ENCODE assay signal across 9 mouse cellular contexts in genomic region chr12:15816254-15816605, GRCm38 (mm10). TPM values are rescaled to one million over a fixed set of nuclear protein-coding genes. Genes with fewer than 3 reads are reported as not detected.
DNase-seq lines count a peak whose midpoint lies in the region; ATAC-seq and TF ChIP-seq lines count a peak whose summit lies in the region.
"Had no signal": no experiment of that assay in that cellular context is flagged by ENCODE, and none has a peak within 500 bp of the region (broad histone marks: within the 10 kb centered on the region; RNA-seq: fewer than 3 reads in every experiment).

No protein-coding gene starts in this region.

- DNase-seq in heart, adult 2 months = peak; percentile 75 to 79
- DNase-seq in heart, adult 8-10 months (ENCODE audit: low spot score) = no peak
- peak; percentile 52 to 58 for DNase-seq in adrenal gland, adult 18-20 months (ENCODE audit: low spot score in 2 of 2)
- no peak for DNase-seq in hindbrain, postnatal 0 days (ENCODE audit: low spot score)
- DNase-seq in lung, postnatal 14 days = peak; percentile 51
- peak; percentile 66 for DNase-seq in right cerebral cortex, postnatal 25 days
- DNase-seq in T-cell, adult 2 months (ENCODE audit: low spot score) = no peak

- H3K4me3 ChIP-seq in heart, adult 2 months = peak overlapping the region; percentile 84
- H3K4me3 ChIP-seq in forebrain, embryonic 15.5 days = peak overlapping the region; percentile 94
- peak overlapping the region; percentile 99 for H3K4me3 ChIP-seq in hindbrain, postnatal 0 days (ENCODE audit: low read length)

- peaks cover 3% of the 10 kb centered on the region; the same call in 1 of the 2 replicates for H3K79me2 ChIP-seq in heart, adult 2 months (replicated peaks; ENCODE audit: control insufficient read depth, insufficient read depth, low read length)

- H3K36me3 ChIP-seq in heart, adult 2 months (ENCODE audit: control insufficient read depth, insufficient read depth, low read length) = peaks cover 3% of the 10 kb centered on the region
- no peaks in the 10 kb centered on the region for H3K36me3 ChIP-seq in forebrain, embryonic 15.5 days
- H3K36me3 ChIP-seq in hindbrain, postnatal 0 days (ENCODE audit: insufficient read depth, low read length) = no peaks in the 10 kb centered on the region

- under 1% methylated on average over 23 of the region's 23 CpGs for WGBS in heart, adult 2 months
- 0% methylated on average over 23 of the region's 23 CpGs for WGBS in forebrain, embryonic 15.5 days
- WGBS in hindbrain, postnatal 0 days = under 1% methylated on average over 23 of the region's 23 CpGs

- peak; percentile 46; the same call in 1 of the 2 replicates for TF ChIP-seq POLR2A in heart, adult 2 months (IDR thresholded peaks at IDR 0.05; ENCODE audit: insufficient read depth, low read depth, low read length)

- peak overlapping the region; percentile 67 for H3K4me2 ChIP-seq in forebrain, embryonic 15.5 days (replicated peaks)
- peak overlapping the region; percentile 72 for H3K4me2 ChIP-seq in hindbrain, postnatal 0 days (ENCODE audit: low read depth, low read length)

- intact Hi-C loops in heart, adult 2 months (cut with DNase I) = loop anchor here (2.0 kb wide), 5 partner anchors 185 to 693 kb away; no protein-coding TSS in a partner anchor

- no peak for TF ChIP-seq CTCF in heart, adult 2 months (IDR thresholded peaks at IDR 0.05)
- no peak for TF ChIP-seq CTCF in hindbrain, postnatal 0 days (IDR thresholded peaks at IDR 0.05; ENCODE audit: low read depth)

- no peak for TF ChIP-seq EP300 in heart, adult 2 months (IDR thresholded peaks at IDR 0.05; ENCODE audit: insufficient read depth, low read depth, low read length)

- H3K9ac ChIP-seq in heart, adult 2 months (ENCODE audit: low read depth, low read length) = peak overlapping the region; percentile 74
- H3K9ac ChIP-seq in forebrain, embryonic 15.5 days (replicated peaks) = peak overlapping the region; percentile 97
- peak overlapping the region; percentile 98 for H3K9ac ChIP-seq in hindbrain, postnatal 0 days (replicated peaks; ENCODE audit: low read length)

- peaks cover 6% of the 10 kb centered on the region for H3K4me1 ChIP-seq in heart, adult 2 months (ENCODE audit: control insufficient read depth, insufficient read depth, low read length)
- H3K4me1 ChIP-seq in forebrain, embryonic 15.5 days = peaks cover 24% of the 10 kb centered on the region
- H3K4me1 ChIP-seq in hindbrain, postnatal 0 days (ENCODE audit: insufficient read depth, low read length) = peaks cover 5% of the 10 kb centered on the region; the same call in 1 of the 2 replicates

- peak; percentile 30 for ATAC-seq in forebrain, embryonic 15.5 days (replicated peaks)
- peak; percentile 25 for ATAC-seq in hindbrain, postnatal 0 days

- no peaks in the 10 kb centered on the region for H3K27me3 ChIP-seq in heart, adult 2 months (ENCODE audit: control insufficient read depth, insufficient read depth, low read length)
- no peaks in the 10 kb centered on the region for H3K27me3 ChIP-seq in forebrain, embryonic 15.5 days
- H3K27me3 ChIP-seq in hindbrain, postnatal 0 days (ENCODE audit: insufficient read depth, low read length) = no peaks in the 10 kb centered on the region
- H3K27me3 ChIP-seq: Patski had no signal

- H3K27ac ChIP-seq in heart, adult 2 months = peak overlapping the region; percentile 96
- H3K27ac ChIP-seq in forebrain, embryonic 15.5 days (replicated peaks) = peak overlapping the region; percentile 98
- peak overlapping the region; percentile 96 for H3K27ac ChIP-seq in hindbrain, postnatal 0 days

- H3K9me3 ChIP-seq in forebrain, embryonic 15.5 days = no peaks in the 10 kb centered on the region
- no peaks in the 10 kb centered on the region for H3K9me3 ChIP-seq in hindbrain, postnatal 0 days (ENCODE audit: low read length)

RNA-seq across cellular contexts. Expression of gene Trib2, which starts 0.5 kb away (rescaled TPM):
- 10 to 100 TPM; 20.4 to 32.7 TPM for total RNA-seq in heart, adult 2 months (2021)
- 15.4 and 22.7 TPM in 2 replicates for polyA plus RNA-seq in heart, adult 2 months (2012; rRNA removed)
- 10 to 100 TPM; 21.9 to 36.3 (median 30.1) TPM for total RNA-seq in heart, adult 8-10 months (2022)
- 10 to 100 TPM; 11.4 to 14.7 TPM for total RNA-seq in adrenal gland, adult 18-20 months (2021)
- 96.2 and 105 TPM in 2 replicates for polyA plus RNA-seq in forebrain, embryonic 15.5 days (2015; fragmentation: Nextera tagmentation; extraction: Ambion mirVana)
- total RNA-seq in hindbrain, postnatal 0 days (2014; rRNA removed) = 150 and 164 TPM in 2 replicates
- polyA plus RNA-seq in hindbrain, postnatal 0 days (2015; fragmentation: Nextera tagmentation; extraction: Ambion mirVana) = 92.2 and 95.2 TPM in 2 replicates

Comparison
In these comparisons a context has a peak if more than half of its experiments do, and no peak if none do; other contexts are left out.
1. DNase-seq: peak in heart, adult 2 months (2 of 2), adrenal gland, adult 18-20 months (2 of 2), lung, postnatal 14 days (single experiment) and right cerebral cortex, postnatal 25 days (single experiment); none in heart, adult 8-10 months (single experiment), hindbrain, postnatal 0 days (single experiment) and T-cell, adult 2 months (single experiment).
2. Peak in every context shown above with its lines, with median percentiles within 50 percentile points of each other: H3K27ac ChIP-seq, H3K4me3 ChIP-seq and H3K9ac ChIP-seq.